Mouse (Mus musculus) ES-Bruce4 (cell line): Measurements from ENCODE around the gene Mcoln2. TPM values are rescaled to one million over a fixed set of nuclear protein-coding genes. Genes with fewer than 3 reads are reported as not detected.

Source experiments
- H3K27ac ChIP-seq: 2 replicates; pipeline ENCODE4 v1.5.1; 2012; ENCODE audit warnings: low read length, inconsistent platforms; ENCODE audit not compliant: insufficient read depth
- H3K27me3 ChIP-seq: 2 replicates; pipeline ENCODE4 v1.6.1; 2012; ENCODE audit warnings: mild to moderate bottlenecking, low read length, inconsistent platforms; ENCODE audit not compliant: control insufficient read depth, poor library complexity, insufficient read depth, severe bottlenecking
- H3K36me3 ChIP-seq: 2 replicates; pipeline ENCODE4 v1.6.1; 2012; ENCODE audit warnings: inconsistent platforms, mild to moderate bottlenecking, low read length, moderate library complexity; ENCODE audit not compliant: control insufficient read depth, poor library complexity, insufficient read depth, severe bottlenecking
- H3K4me1 ChIP-seq: one replicate; pipeline ENCODE4 v1.8.1; 2011; ENCODE audit warnings: low read length; ENCODE audit not compliant: control insufficient read depth, insufficient read depth
- H3K4me3 ChIP-seq: 2 replicates; pipeline ENCODE4 v1.5.1; 2011; ENCODE audit warnings: low read depth, mild to moderate bottlenecking, low read length
- H3K9ac ChIP-seq: 2 replicates; pipeline ENCODE4 v1.6.1; 2012; ENCODE audit warnings: low read depth, mild to moderate bottlenecking, inconsistent platforms; ENCODE audit not compliant: poor library complexity, severe bottlenecking
- H3K9me3 ChIP-seq: replicated peaks from 2 replicates; pipeline ENCODE4 v1.6.1; 2012; ENCODE audit warnings: mild to moderate bottlenecking, low read length, inconsistent platforms; ENCODE audit not compliant: control insufficient read depth, poor library complexity, insufficient read depth, severe bottlenecking
- CTCF ChIP-seq: IDR thresholded peaks from one replicate; pipeline ENCODE4 v1.8.1; 2011; ENCODE audit warnings: low read depth, low read length
- EP300 ChIP-seq: IDR thresholded peaks from 2 replicates; pipeline ENCODE4 v1.6.1; 2011; ENCODE audit warnings: low read depth, low read length; ENCODE audit not compliant: insufficient read depth
- POLR2A ChIP-seq: IDR thresholded peaks from one replicate; pipeline ENCODE4 v1.8.1; 2011; ENCODE audit warnings: low read length; ENCODE audit not compliant: insufficient read depth
- polyA plus RNA-seq: library from polyadenylated mRNA; stranded (reverse); fragments of >200 nt; gene quantifications from 2 replicates; pipeline ENCODE4 v1.2.4, GENCODE M21; 2011; ENCODE audit warnings: low read depth; ENCODE audit not compliant: missing spikeins, insufficient read depth, insufficient read length

Gene Mcoln2
- polyA plus RNA-seq, 1 experiment, result not detected

GRCm38 (mm10) chr3:146108945-146109344 lies 40.7 kb upstream of the Mcoln2 start:
- no peak for TF ChIP-seq POLR2A
- TF ChIP-seq CTCF, result no peak
- no peak for TF ChIP-seq EP300
- H3K27ac ChIP-seq, result no peak overlapping the region
- H3K9me3 ChIP-seq, result 0 out of 2 replicates have a peak, but pooled peaks cover 3% of the 10 kb centered on the region
- H3K9ac ChIP-seq, result no peak overlapping the region
- H3K27me3 ChIP-seq, result no peaks in the 10 kb centered on the region
- peaks cover 1% of the 10 kb centered on the region for H3K4me1 ChIP-seq
- no peak overlapping the region for H3K4me3 ChIP-seq
- no peaks in the 10 kb centered on the region for H3K36me3 ChIP-seq

GRCm38 (mm10) chr3:146110358-146110757 lies 39.3 kb upstream of the Mcoln2 start:
- H3K36me3 ChIP-seq, result no peaks in the 10 kb centered on the region
- H3K4me3 ChIP-seq, result no peak overlapping the region
- 0 out of 2 replicates have a peak, but pooled peaks cover 3% of the 10 kb centered on the region for H3K9me3 ChIP-seq
- H3K4me1 ChIP-seq, result peaks cover 1% of the 10 kb centered on the region
- TF ChIP-seq POLR2A, result no peak
- no peak for TF ChIP-seq CTCF
- no peak for TF ChIP-seq EP300
- no peaks in the 10 kb centered on the region for H3K27me3 ChIP-seq
- no peak overlapping the region for H3K27ac ChIP-seq
- no peak overlapping the region for H3K9ac ChIP-seq

GRCm38 (mm10) chr3:146110916-146111315 lies 38.7 kb upstream of the Mcoln2 start:
- no peak overlapping the region for H3K9ac ChIP-seq
- TF ChIP-seq EP300, result no peak
- TF ChIP-seq POLR2A, result no peak
- no peak for TF ChIP-seq CTCF
- H3K4me1 ChIP-seq, result peaks cover 1% of the 10 kb centered on the region
- no peaks in the 10 kb centered on the region for H3K36me3 ChIP-seq
- H3K27me3 ChIP-seq, result no peaks in the 10 kb centered on the region
- H3K9me3 ChIP-seq, result 0 out of 2 replicates have a peak, but pooled peaks cover 3% of the 10 kb centered on the region
- H3K27ac ChIP-seq, result no peak overlapping the region
- no peak overlapping the region for H3K4me3 ChIP-seq

- Histone ChIP-seq H3K9me3 (0 out of 2 replicates have a peak, but pooled peaks cover 3% of the 10 kb centered on the region), H3K27me3 (no peaks in the 10 kb centered on the region), H3K27ac (no peak within 1 kb of the TSS), H3K9ac (peak within 1 kb of the TSS; percentile 10), H3K36me3 (no peaks in the 10 kb centered on the region), H3K4me1 (peaks cover 2% of the 10 kb centered on the region), H3K4me3 (peak within 1 kb of the TSS; percentile 74)
- TF ChIP-seq POLR2A, result no peak
- no peak for TF ChIP-seq CTCF
- TF ChIP-seq EP300, result no peak
Measured at GRCm38 (mm10) chr3:146117258-146117996, 32.2 kb upstream of the Mcoln2 start, which contains the start of gene Mcoln3. TSS of gene Mcoln3 (plus strand) at chr3:146117450.

GRCm38 (mm10) chr3:146117997-146118457 lies 31.6 kb upstream of the Mcoln2 start:
- Histone ChIP-seq H3K27me3 (no peaks in the 10 kb centered on the region), H3K27ac (no peak overlapping the region), H3K9me3 (0 out of 2 replicates have a peak, but pooled peaks cover 3% of the 10 kb centered on the region), H3K36me3 (no peaks in the 10 kb centered on the region), H3K9ac (no peak overlapping the region; the same call in 1 of the 2 replicates), H3K4me3 (peak overlapping the region; percentile 74; the same call in 1 of the 2 replicates), H3K4me1 (peaks cover 2% of the 10 kb centered on the region)
- TF ChIP-seq POLR2A (no peak), EP300 (no peak), CTCF (no peak)

GRCm38 (mm10) chr3:146121310-146122124 lies 28.1 kb upstream of the Mcoln2 start:
- TF ChIP-seq EP300, result no peak
- H3K4me3 ChIP-seq, result peak overlapping the region; percentile 49
- no peak overlapping the region for H3K9ac ChIP-seq
- H3K27me3 ChIP-seq, result no peaks in the 10 kb centered on the region; the same call in 1 of the 2 replicates
- H3K36me3 ChIP-seq, result no peaks in the 10 kb centered on the region
- no peaks in the 10 kb centered on the region for H3K9me3 ChIP-seq
- no peak overlapping the region for H3K27ac ChIP-seq
- peaks cover 2% of the 10 kb centered on the region for H3K4me1 ChIP-seq
